Mouse (Mus musculus): ENCODE results near the gene Ctnnb1. TPM values are rescaled to one million over a fixed set of nuclear protein-coding genes. Genes with fewer than 3 reads are reported as not detected.

Ctnnb1 gene
- polyA plus RNA-seq, 1 experiment, result 82.5 TPM

GRCm38 (mm10) chr9:120961969-120962700, 33.1 kb downstream of the Ctnnb1 start:
- peak; percentile 79 for DNase-seq (ENCODE audit: low read depth)

GRCm38 (mm10) chr9:120963104-120963503, 34.1 kb downstream of the Ctnnb1 start:
- DNase-seq (ENCODE audit: low read depth), result no peak

- DNase-seq (ENCODE audit: low read depth), result no peak
These were observed 34.7 kb downstream of the Ctnnb1 start for GRCm38 (mm10) chr9:120963720-120964119.

GRCm38 (mm10) chr9:120964224-120964623, 35.2 kb downstream of the Ctnnb1 start:
- no peak for DNase-seq (ENCODE audit: low read depth)

- DNase-seq (ENCODE audit: low read depth), result no peak
These were observed 36.0 kb downstream of the Ctnnb1 start for GRCm38 (mm10) chr9:120965007-120965406.

- no peak for DNase-seq (ENCODE audit: low read depth)
These were observed 44.1 kb downstream of the Ctnnb1 start for GRCm38 (mm10) chr9:120973026-120973515.

- no peak for DNase-seq (ENCODE audit: low read depth)
These were observed 45.2 kb downstream of the Ctnnb1 start for GRCm38 (mm10) chr9:120974209-120974608.

- no peak for DNase-seq (ENCODE audit: low read depth)
These were observed 47.1 kb downstream of the Ctnnb1 start for GRCm38 (mm10) chr9:120976158-120976557.

GRCm38 (mm10) chr9:120976856-120977255, 47.8 kb downstream of the Ctnnb1 start:
- no peak for DNase-seq (ENCODE audit: low read depth)

GRCm38 (mm10) chr9:120981777-120982176, 52.8 kb downstream of the Ctnnb1 start:
- no peak for DNase-seq (ENCODE audit: low read depth)

- no peak for DNase-seq (ENCODE audit: low read depth)
These were observed 54.8 kb downstream of the Ctnnb1 start for GRCm38 (mm10) chr9:120983849-120984248.

- no peak for DNase-seq (ENCODE audit: low read depth)
These were observed 55.5 kb downstream of the Ctnnb1 start for GRCm38 (mm10) chr9:120984509-120984908.

- DNase-seq (ENCODE audit: low read depth), result no peak
These were observed 56.0 kb downstream of the Ctnnb1 start for GRCm38 (mm10) chr9:120985009-120985408.

- no peak for DNase-seq (ENCODE audit: low read depth)
These were observed 56.5 kb downstream of the Ctnnb1 start for GRCm38 (mm10) chr9:120985524-120985923.

GRCm38 (mm10) chr9:120986255-120986654, 57.2 kb downstream of the Ctnnb1 start:
- DNase-seq (ENCODE audit: low read depth), result no peak

- DNase-seq (ENCODE audit: low read depth), result no peak
These were observed 58.0 kb downstream of the Ctnnb1 start for GRCm38 (mm10) chr9:120986994-120987393.

- DNase-seq (ENCODE audit: low read depth), result no peak
These were observed 59.1 kb downstream of the Ctnnb1 start for GRCm38 (mm10) chr9:120988088-120988487.

GRCm38 (mm10) chr9:120989806-120990700, 61.0 kb downstream of the Ctnnb1 start:
- DNase-seq (ENCODE audit: low read depth), result no peak

- DNase-seq (ENCODE audit: low read depth), result no peak
These were observed 62.8 kb downstream of the Ctnnb1 start for GRCm38 (mm10) chr9:120991801-120992200.

GRCm38 (mm10) chr9:120993004-120993403, 64.0 kb downstream of the Ctnnb1 start:
- DNase-seq (ENCODE audit: low read depth), result no peak

GRCm38 (mm10) chr9:120994223-120995155, 65.5 kb downstream of the Ctnnb1 start:
- DNase-seq (ENCODE audit: low read depth), result no peak

GRCm38 (mm10) chr9:120998696-120999095, 69.7 kb downstream of the Ctnnb1 start:
- DNase-seq (ENCODE audit: low read depth), result no peak

All from gonadal fat pad, adult 2 months (tissue).